Mouse (Mus musculus): ENCODE results near the gene Cox10.

- TF ChIP-seq CTCF (conservative IDR thresholded peaks at IDR 0.05; ENCODE audit: insufficient read depth, insufficient read length, low read depth, low read length) (no peak), POLR2A (IDR thresholded peaks at IDR 0.05; ENCODE audit: low read depth, low read length) (no peak)
These were observed 53.4 kb downstream of the Cox10 start for GRCm38 (mm10) chr11:64025843-64026242.

Data from kidney, adult 2 months (tissue).